Mouse (Mus musculus) limb, embryonic 13.5 days (tissue): ENCODE data around the gene Gas2l1. TPM values are rescaled to one million over a fixed set of nuclear protein-coding genes. Genes with fewer than 3 reads are reported as not detected.

Experiments used
- ATAC-seq: fragments of 200-750 bp; cut with Nextera tagmentation; 2 replicates; pipeline ENCODE4 v1.8.0; 2017; ENCODE audit warnings: low read depth, moderate number of reproducible peaks, moderate TSS enrichment; ENCODE audit not compliant: low FRiP score
- H3K27ac ChIP-seq: fragments of 300-500 bp; sonication (generic); 2 replicates; pipeline ENCODE4 v1.5.1; 2015; ENCODE audit warnings: inconsistent platforms, mild to moderate bottlenecking, moderate library complexity
- H3K27me3 ChIP-seq: fragments of 300-500 bp; sonication (generic); 2 replicates; pipeline ENCODE4 v1.6.1; 2015; ENCODE audit warnings: mild to moderate bottlenecking, inconsistent platforms
- H3K36me3 ChIP-seq: fragments of 300-500 bp; sonication (generic); 2 replicates; pipeline ENCODE4 v1.6.1; 2015; ENCODE audit warnings: inconsistent platforms, mild to moderate bottlenecking, moderate library complexity
- H3K4me1 ChIP-seq: fragments of 300-500 bp; sonication (generic); 2 replicates; pipeline ENCODE4 v1.6.1; 2015; ENCODE audit warnings: inconsistent platforms
- H3K4me2 ChIP-seq: fragments of 300-500 bp; sonication (generic); replicated peaks from 2 replicates; pipeline ENCODE4 v1.6.1; 2015; ENCODE audit warnings: inconsistent platforms, mild to moderate bottlenecking, moderate library complexity
- H3K4me3 ChIP-seq: fragments of 300-500 bp; sonication (generic); 2 replicates; pipeline ENCODE4 v1.5.1; 2015; ENCODE audit warnings: moderate library complexity, mild to moderate bottlenecking, inconsistent platforms
- H3K9ac ChIP-seq: fragments of 300-500 bp; sonication (generic); 2 replicates; pipeline ENCODE4 v1.6.1; 2015; ENCODE audit warnings: mild to moderate bottlenecking, inconsistent platforms
- H3K9me3 ChIP-seq: fragments of 300-500 bp; sonication (generic); 2 replicates; pipeline ENCODE4 v1.6.1; 2016; ENCODE audit warnings: inconsistent platforms
- WGBS: fragments of 180-500 bp; shearing (Covaris S2); methylation state at CpG from one replicate; pipeline ENCODE4 v1.1.7; 2015; 5-methylcytosine and 5-hydroxymethylcytosine counted together
- polyA plus RNA-seq: library from polyadenylated mRNA; unstranded; fragments of >200 nt; fragmentation: Nextera tagmentation; extraction: Ambion mirVana; gene quantifications from 2 replicates; pipeline ENCODE4 v1.2.1, GENCODE M21; 2015

The Gas2l1 gene
- polyA plus RNA-seq, 1 experiment from 2014 or later, result 28.4 TPM

- no peak overlapping the region for H3K27ac ChIP-seq
- no peaks in the 10 kb centered on the region for H3K27me3 ChIP-seq
- no peak for ATAC-seq
- H3K9ac ChIP-seq, result no peak overlapping the region
- H3K9me3 ChIP-seq, result no peaks in the 10 kb centered on the region
- no peak overlapping the region for H3K4me2 ChIP-seq
- H3K4me3 ChIP-seq, result no peak overlapping the region
- H3K4me1 ChIP-seq, result peaks cover 2% of the 10 kb centered on the region; the same call in 1 of the 2 replicates
- 78% methylated on average over 4 of the region's 4 CpGs for WGBS
- H3K36me3 ChIP-seq, result peaks cover 98% of the 10 kb centered on the region
Measured at GRCm38 (mm10) chr11:5035421-5035820, 29.7 kb downstream of the Gas2l1 start.

- ATAC-seq, result no peak
Measured at GRCm38 (mm10) chr11:5033136-5033535, 32.0 kb downstream of the Gas2l1 start.

DNA sequence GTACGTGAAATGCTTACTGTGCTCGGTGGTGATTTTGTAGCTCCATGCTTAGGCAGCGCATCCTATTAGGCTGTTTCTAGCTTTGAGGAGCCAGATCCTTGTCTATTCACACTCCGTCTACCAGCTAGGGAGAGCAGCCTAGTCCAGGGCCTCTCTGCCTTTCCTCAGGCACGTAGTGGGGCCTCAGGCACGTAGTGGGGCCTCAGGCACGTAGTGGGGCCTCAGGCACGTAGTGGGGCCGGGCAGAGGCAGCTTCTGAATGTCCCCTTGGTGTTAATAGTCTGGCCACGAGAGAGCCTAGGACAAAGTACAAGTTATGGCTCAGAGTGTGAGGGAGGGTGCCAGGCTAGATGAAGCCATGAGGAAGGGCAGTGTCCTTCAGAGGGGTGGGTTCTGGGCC is 32.4 kb downstream of the Gas2l1 start:
- Histone ChIP-seq H3K9ac (no peak overlapping the region), H3K36me3 (peaks cover 99% of the 10 kb centered on the region), H3K9me3 (no peaks in the 10 kb centered on the region)

More at GRCm38 (mm10) chr11:5033136-5033535, 32.0 kb downstream of the Gas2l1 start:
- H3K9ac ChIP-seq, result no peak overlapping the region
- H3K27ac ChIP-seq, result no peak overlapping the region
- peaks cover 98% of the 10 kb centered on the region for H3K36me3 ChIP-seq
- no peaks in the 10 kb centered on the region for H3K27me3 ChIP-seq
- H3K4me3 ChIP-seq, result no peak overlapping the region
- H3K4me1 ChIP-seq, result no peaks in the 10 kb centered on the region
- H3K4me2 ChIP-seq, result no peak overlapping the region
- WGBS, result 93% methylated on average over 3 of the region's 3 CpGs
- no peaks in the 10 kb centered on the region for H3K9me3 ChIP-seq

DNA sequence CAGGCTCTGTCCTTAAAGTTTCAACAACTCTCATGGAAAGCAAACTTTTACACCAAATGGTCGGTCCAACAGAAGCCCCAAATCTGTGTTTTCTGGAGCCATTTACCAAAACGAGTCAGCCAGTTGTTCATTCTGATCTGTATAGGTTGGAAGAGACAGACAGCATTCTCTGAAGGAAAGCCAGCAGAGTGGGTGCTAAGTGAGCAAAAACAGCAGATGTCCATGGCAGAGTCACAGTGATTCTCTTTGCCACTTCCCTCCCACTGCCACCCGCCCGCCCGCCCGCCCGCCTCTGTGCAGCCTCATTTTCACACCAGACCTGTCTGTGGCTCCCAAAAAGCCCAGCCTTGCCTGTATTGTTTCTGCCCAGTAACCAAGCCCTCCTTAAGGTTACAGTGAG is 36.9 kb downstream of the Gas2l1 start:
- no peak for ATAC-seq
- no peak overlapping the region for H3K4me2 ChIP-seq
- no peak overlapping the region for H3K4me3 ChIP-seq
- H3K27ac ChIP-seq, result no peak overlapping the region
- H3K9ac ChIP-seq, result no peak overlapping the region
- H3K36me3 ChIP-seq, result peaks cover 96% of the 10 kb centered on the region
- no peaks in the 10 kb centered on the region for H3K4me1 ChIP-seq
- WGBS, result 96% methylated on average over 7 of the region's 7 CpGs
- no peaks in the 10 kb centered on the region for H3K9me3 ChIP-seq
- no peaks in the 10 kb centered on the region for H3K27me3 ChIP-seq

More for the DNA sequence above, 32.4 kb downstream of the Gas2l1 start:
- H3K4me2 ChIP-seq, result no peak overlapping the region
- 93% methylated on average over 10 of the region's 10 CpGs for WGBS
- H3K27me3 ChIP-seq, result no peaks in the 10 kb centered on the region
- no peak overlapping the region for H3K27ac ChIP-seq
- ATAC-seq, result no peak
- no peaks in the 10 kb centered on the region for H3K4me1 ChIP-seq
- no peak overlapping the region for H3K4me3 ChIP-seq

- no peak for ATAC-seq
- Histone ChIP-seq H3K27ac (no peak overlapping the region), H3K4me3 (no peak overlapping the region), H3K36me3 (peaks cover 81% of the 10 kb centered on the region), H3K9me3 (no peaks in the 10 kb centered on the region), H3K4me1 (no peaks in the 10 kb centered on the region), H3K9ac (no peak overlapping the region), H3K4me2 (no peak overlapping the region), H3K27me3 (no peaks in the 10 kb centered on the region)
- WGBS, result 89% methylated on average over 1 of the region's 1 CpGs
Measured at GRCm38 (mm10) chr11:5025108-5025507, 40.0 kb downstream of the Gas2l1 start.

- Histone ChIP-seq H3K9ac (no peak overlapping the region), H3K4me3 (no peak overlapping the region), H3K27ac (no peak overlapping the region), H3K36me3 (peaks cover 81% of the 10 kb centered on the region), H3K27me3 (no peaks in the 10 kb centered on the region), H3K4me2 (no peak overlapping the region), H3K4me1 (no peaks in the 10 kb centered on the region), H3K9me3 (no peaks in the 10 kb centered on the region)
- WGBS, result 66% methylated on average over 6 of the region's 6 CpGs
- ATAC-seq, result no peak
Measured at GRCm38 (mm10) chr11:5017506-5017905, 47.6 kb downstream of the Gas2l1 start.

GRCm38 (mm10) chr11:5016286-5016685 is 48.8 kb downstream of the Gas2l1 start:
- H3K27ac ChIP-seq, result no peak overlapping the region
- no peak for ATAC-seq
- no peak overlapping the region for H3K4me2 ChIP-seq
- H3K27me3 ChIP-seq, result no peaks in the 10 kb centered on the region
- no peaks in the 10 kb centered on the region for H3K4me1 ChIP-seq
- no peak overlapping the region for H3K4me3 ChIP-seq
- 91% methylated on average over 5 of the region's 5 CpGs for WGBS
- no peak overlapping the region for H3K9ac ChIP-seq
- H3K36me3 ChIP-seq, result peaks cover 88% of the 10 kb centered on the region
- no peaks in the 10 kb centered on the region for H3K9me3 ChIP-seq

- no peaks in the 10 kb centered on the region for H3K27me3 ChIP-seq
- no peak overlapping the region for H3K27ac ChIP-seq
- H3K9ac ChIP-seq, result no peak overlapping the region
- H3K36me3 ChIP-seq, result peaks cover 89% of the 10 kb centered on the region
- no peaks in the 10 kb centered on the region for H3K4me1 ChIP-seq
- no peaks in the 10 kb centered on the region for H3K9me3 ChIP-seq
- H3K4me3 ChIP-seq, result no peak overlapping the region
- H3K4me2 ChIP-seq, result no peak overlapping the region
- WGBS, result 48% methylated on average over 2 of the region's 2 CpGs
- no peak; the same call in 1 of the 2 replicates for ATAC-seq
Measured at GRCm38 (mm10) chr11:5015720-5016119, 49.4 kb downstream of the Gas2l1 start.

GRCm38 (mm10) chr11:5012213-5012715 is 52.9 kb downstream of the Gas2l1 start:
- 83% methylated on average over 5 of the region's 5 CpGs for WGBS
- Histone ChIP-seq H3K9ac (no peak overlapping the region), H3K4me1 (0 out of 2 replicates have a peak, but pooled peaks cover under 1% of the 10 kb centered on the region), H3K27me3 (no peaks in the 10 kb centered on the region), H3K36me3 (peaks cover 64% of the 10 kb centered on the region), H3K27ac (no peak overlapping the region), H3K4me3 (no peak overlapping the region), H3K9me3 (no peaks in the 10 kb centered on the region), H3K4me2 (no peak overlapping the region)
- ATAC-seq, result no peak

- H3K4me2 ChIP-seq, result no peak overlapping the region
- 0 out of 2 replicates have a peak, but pooled peaks cover 4% of the 10 kb centered on the region for H3K4me1 ChIP-seq
- peaks cover 56% of the 10 kb centered on the region for H3K36me3 ChIP-seq
- H3K9me3 ChIP-seq, result no peaks in the 10 kb centered on the region
- 71% methylated on average over 1 of the region's 1 CpGs for WGBS
- no peaks in the 10 kb centered on the region for H3K27me3 ChIP-seq
- no peak overlapping the region for H3K4me3 ChIP-seq
- no peak overlapping the region for H3K27ac ChIP-seq
- H3K9ac ChIP-seq, result no peak overlapping the region
- no peak for ATAC-seq
Measured at GRCm38 (mm10) chr11:5011480-5011879, 53.6 kb downstream of the Gas2l1 start.

- Histone ChIP-seq H3K27ac (no peak overlapping the region), H3K9me3 (no peaks in the 10 kb centered on the region), H3K4me2 (no peak overlapping the region), H3K9ac (no peak overlapping the region), H3K36me3 (peaks cover 44% of the 10 kb centered on the region), H3K27me3 (no peaks in the 10 kb centered on the region), H3K4me1 (0 out of 2 replicates have a peak, but pooled peaks cover 4% of the 10 kb centered on the region), H3K4me3 (no peak overlapping the region)
- WGBS, result 78% methylated on average over 1 of the region's 1 CpGs
- no peak for ATAC-seq
Measured at GRCm38 (mm10) chr11:5010205-5010604, 54.9 kb downstream of the Gas2l1 start.

DNA sequence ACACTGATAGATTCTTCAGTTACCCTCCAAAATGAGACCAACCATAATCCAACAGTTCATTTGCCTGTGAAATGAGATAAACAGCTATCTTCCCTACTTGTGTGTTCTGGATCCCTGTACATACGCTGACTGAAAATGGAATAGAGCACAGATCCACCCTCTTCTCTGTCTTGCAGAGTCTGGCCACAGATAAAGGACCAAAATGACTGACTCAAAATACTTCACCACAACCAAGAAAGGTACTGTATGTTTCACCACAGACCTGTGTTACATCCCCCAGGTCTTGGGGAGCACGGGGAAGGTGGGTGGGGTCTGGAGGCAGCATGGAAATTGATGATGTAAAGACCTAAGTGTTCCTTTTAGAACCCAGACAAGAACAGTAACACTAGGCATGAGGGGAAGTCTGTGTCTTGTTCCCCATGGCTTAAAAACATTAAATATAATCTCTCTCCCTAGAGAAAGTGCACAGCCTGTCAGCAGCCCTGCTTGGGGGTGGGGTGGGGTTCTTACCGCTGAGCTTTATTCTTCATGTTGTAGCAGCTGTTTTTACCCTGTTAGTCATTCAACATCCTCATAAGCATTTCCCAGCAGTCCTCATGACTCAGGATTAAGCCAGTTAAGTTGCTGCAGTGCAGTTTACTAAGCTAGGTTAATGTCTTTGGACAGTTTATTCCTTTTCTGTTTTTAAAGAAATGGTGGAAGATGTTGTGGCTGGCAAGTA is 55.6 kb downstream of the Gas2l1 start:
- no peaks in the 10 kb centered on the region for H3K9me3 ChIP-seq
- 77% methylated on average over 3 of the region's 3 CpGs for WGBS
- no peak overlapping the region; the same call in 1 of the 2 replicates for H3K27ac ChIP-seq

More for the DNA sequence above, 55.6 kb downstream of the Gas2l1 start:
- Histone ChIP-seq H3K27me3 (no peaks in the 10 kb centered on the region), H3K36me3 (peaks cover 38% of the 10 kb centered on the region), H3K4me3 (no peak overlapping the region), H3K9ac (no peak overlapping the region), H3K4me2 (no peak overlapping the region), H3K4me1 (0 out of 2 replicates have a peak, but pooled peaks cover 4% of the 10 kb centered on the region)
- ATAC-seq, result no peak
